In genomic region chr2:21369556-21369955, GRCm38 (mm10) we compare ENCODE assay signal across 12 mouse cellular contexts. TPM values are rescaled to one million over a fixed set of nuclear protein-coding genes. Genes with fewer than 3 reads are reported as not detected.
DNase-seq lines count a peak whose midpoint lies in the region; ATAC-seq and TF ChIP-seq lines count a peak whose summit lies in the region.
"Had no signal": no experiment of that assay in that cellular context is flagged by ENCODE, and none has a peak within 500 bp of the region (broad histone marks: within the 10 kb centered on the region; RNA-seq: fewer than 3 reads in every experiment).

No protein-coding gene starts in this region.

- H3K9me3 ChIP-seq in hindbrain, embryonic 15.5 days, result no peaks in the 10 kb centered on the region
- no peaks in the 10 kb centered on the region for H3K9me3 ChIP-seq in hindbrain, embryonic 11.5 days (ENCODE audit: control insufficient read depth, low read length)
- H3K9me3 ChIP-seq in midbrain, embryonic 15.5 days, result no peaks in the 10 kb centered on the region
- H3K9me3 ChIP-seq in kidney, embryonic 16.5 days (ENCODE audit: low read length), result no peaks in the 10 kb centered on the region
- H3K9me3 ChIP-seq: limb, embryonic 10.5 days had no signal

- no peak for DNase-seq in hindbrain, embryonic 11.5 days (ENCODE audit: low spot score)
- DNase-seq in brain, embryonic 14.5 days (ENCODE audit: low read depth), result peak; percentile 14
- DNase-seq in cerebellum, postnatal 36 days, result peak; percentile 65 to 71
- no peak for DNase-seq in kidney, adult 2 months
- no peak for DNase-seq in ovary, postnatal 36 days (ENCODE audit: low spot score)
- DNase-seq: lung, adult 2 months; thymus, adult 2 months had no signal

- peak overlapping the region; percentile 56 for H3K4me3 ChIP-seq in hindbrain, embryonic 15.5 days
- H3K4me3 ChIP-seq in hindbrain, embryonic 11.5 days (ENCODE audit: low read depth, low read length), result no peak overlapping the region
- peak overlapping the region; percentile 60 for H3K4me3 ChIP-seq in midbrain, embryonic 15.5 days
- H3K4me3 ChIP-seq in kidney, adult 2 months (ENCODE audit: insufficient read depth, low read depth, low read length), result no peak overlapping the region
- H3K4me3 ChIP-seq in kidney, embryonic 16.5 days (ENCODE audit: low read length), result no peak overlapping the region
- H3K4me3 ChIP-seq: limb, embryonic 10.5 days had no signal

- ATAC-seq in hindbrain, embryonic 15.5 days (ENCODE audit: low FRiP score, low read depth), result no peak
- ATAC-seq in hindbrain, embryonic 11.5 days (ENCODE audit: low FRiP score), result no peak
- no peak for ATAC-seq in midbrain, embryonic 15.5 days (replicated peaks)
- no peak for ATAC-seq in kidney, embryonic 16.5 days (ENCODE audit: low FRiP score, low TSS enrichment)

- no peaks in the 10 kb centered on the region for H3K36me3 ChIP-seq in hindbrain, embryonic 15.5 days
- no peaks in the 10 kb centered on the region for H3K36me3 ChIP-seq in hindbrain, embryonic 11.5 days (ENCODE audit: control insufficient read depth, insufficient read depth, low read length)
- no peaks in the 10 kb centered on the region for H3K36me3 ChIP-seq in midbrain, embryonic 15.5 days (replicated peaks)
- H3K36me3 ChIP-seq in kidney, adult 2 months (ENCODE audit: control insufficient read depth, insufficient read depth, low read length), result no peaks in the 10 kb centered on the region
- no peaks in the 10 kb centered on the region for H3K36me3 ChIP-seq in kidney, embryonic 16.5 days (ENCODE audit: insufficient read depth, low read length)
- H3K36me3 ChIP-seq: limb, embryonic 10.5 days had no signal

- H3K27ac ChIP-seq in hindbrain, embryonic 15.5 days (replicated peaks), result no peak overlapping the region
- no peak overlapping the region for H3K27ac ChIP-seq in hindbrain, embryonic 11.5 days (ENCODE audit: low read depth, low read length)
- no peak overlapping the region for H3K27ac ChIP-seq in midbrain, embryonic 15.5 days
- no peak overlapping the region for H3K27ac ChIP-seq in kidney, adult 2 months (ENCODE audit: insufficient read depth, low read depth, low read length)
- H3K27ac ChIP-seq in kidney, embryonic 16.5 days (ENCODE audit: low read length), result no peak overlapping the region
- H3K27ac ChIP-seq: limb, embryonic 10.5 days had no signal

- 62% methylated on average over 2 of the region's 2 CpGs for WGBS in hindbrain, embryonic 15.5 days
- WGBS in hindbrain, embryonic 11.5 days, result 67% methylated on average over 2 of the region's 2 CpGs
- 57% methylated on average over 2 of the region's 2 CpGs for WGBS in midbrain, embryonic 15.5 days
- WGBS in kidney, adult 2 months, result 29% methylated on average over 2 of the region's 2 CpGs
- 33% methylated on average over 2 of the region's 2 CpGs for WGBS in kidney, embryonic 16.5 days

- no peak overlapping the region for H3K9ac ChIP-seq in hindbrain, embryonic 15.5 days
- no peak overlapping the region for H3K9ac ChIP-seq in hindbrain, embryonic 11.5 days (ENCODE audit: low read depth, low read length)
- H3K9ac ChIP-seq in midbrain, embryonic 15.5 days, result no peak overlapping the region
- no peak overlapping the region for H3K9ac ChIP-seq in kidney, embryonic 16.5 days (replicated peaks; ENCODE audit: low read length)

- TF ChIP-seq CTCF in brain, embryonic 14.5 days (IDR thresholded peaks at IDR 0.05; ENCODE audit: borderline replicate concordance, extremely low read depth, insufficient read depth, insufficient read length), result no peak
- TF ChIP-seq CTCF in kidney, adult 2 months (conservative IDR thresholded peaks at IDR 0.05; ENCODE audit: insufficient read depth, insufficient read length, low read depth, low read length), result no peak

- H3K4me1 ChIP-seq in hindbrain, embryonic 15.5 days (replicated peaks), result peaks cover 34% of the 10 kb centered on the region
- peaks cover 2% of the 10 kb centered on the region; the same call in 1 of the 2 replicates for H3K4me1 ChIP-seq in hindbrain, embryonic 11.5 days (replicated peaks; ENCODE audit: control insufficient read depth, insufficient read depth, low read length)
- H3K4me1 ChIP-seq in midbrain, embryonic 15.5 days, result peaks cover 31% of the 10 kb centered on the region
- no peaks in the 10 kb centered on the region for H3K4me1 ChIP-seq in kidney, adult 2 months (ENCODE audit: control insufficient read depth, insufficient read depth, low read length)
- H3K4me1 ChIP-seq in kidney, embryonic 16.5 days (ENCODE audit: insufficient read depth, low read length), result no peaks in the 10 kb centered on the region

- H3K27me3 ChIP-seq in hindbrain, embryonic 15.5 days, result no peaks in the 10 kb centered on the region
- H3K27me3 ChIP-seq in hindbrain, embryonic 11.5 days (ENCODE audit: control insufficient read depth, insufficient read depth, low read length), result peaks cover 18% of the 10 kb centered on the region; the same call in 1 of the 2 replicates
- peaks cover 3% of the 10 kb centered on the region; the same call in 1 of the 2 replicates for H3K27me3 ChIP-seq in midbrain, embryonic 15.5 days (replicated peaks)
- H3K27me3 ChIP-seq in kidney, adult 2 months (replicated peaks; ENCODE audit: control insufficient read depth, insufficient read depth, low read length), result no peaks in the 10 kb centered on the region
- H3K27me3 ChIP-seq in kidney, embryonic 16.5 days (ENCODE audit: insufficient read depth, low read length), result peaks cover 18% of the 10 kb centered on the region

- peak overlapping the region; percentile 79 for H3K4me2 ChIP-seq in hindbrain, embryonic 15.5 days
- H3K4me2 ChIP-seq in hindbrain, embryonic 11.5 days (replicated peaks; ENCODE audit: low read depth, low read length), result no peak overlapping the region
- H3K4me2 ChIP-seq in midbrain, embryonic 15.5 days, result peak overlapping the region; percentile 82
- H3K4me2 ChIP-seq in kidney, embryonic 16.5 days (replicated peaks; ENCODE audit: low read depth, low read length), result no peak overlapping the region

- no peak for TF ChIP-seq POLR2A in brain, embryonic 14.5 days (IDR thresholded peaks at IDR 0.05; ENCODE audit: borderline replicate concordance, extremely low read depth, insufficient read depth, insufficient read length, poor library complexity, severe bottlenecking)
- no peak for TF ChIP-seq POLR2A in kidney, adult 2 months (IDR thresholded peaks at IDR 0.05; ENCODE audit: low read depth, low read length)

RNA-seq across cellular contexts. Expression of gene Gpr158, which starts 2.2 kb away (rescaled TPM):
- polyA plus RNA-seq in hindbrain, embryonic 15.5 days (2015; fragmentation: Nextera tagmentation; extraction: Ambion mirVana), result 3.8 and 4.1 TPM in 2 replicates
- 0.49 and 0.56 TPM in 2 replicates for polyA plus RNA-seq in hindbrain, embryonic 11.5 days (2014; fragmentation: Nextera tagmentation; extraction: Ambion mirVana)
- polyA plus RNA-seq in brain, embryonic 14.5 days (2012; rRNA removed), result 2.6 and 4.5 TPM in 2 replicates
- polyA plus RNA-seq in midbrain, embryonic 15.5 days (2015; fragmentation: Nextera tagmentation; extraction: Ambion mirVana), result 4.8 and 5.3 TPM in 2 replicates
- polyA plus RNA-seq in kidney, adult 2 months (2012; rRNA removed), result 0.09 TPM in 1 of 2 replicates, not detected in the other
- 0.03 TPM in 1 of 2 replicates, not detected in the other for polyA plus RNA-seq in kidney, embryonic 16.5 days (2015; fragmentation: Nextera tagmentation; extraction: Ambion mirVana)
- polyA plus RNA-seq: limb, embryonic 10.5 days; lung, adult 2 months; small intestine, adult 2 months had no signal

Comparison
In these comparisons a context has a peak if more than half of its experiments do, and no peak if none do; other contexts are left out.
1. H3K4me2 ChIP-seq: peak in hindbrain, embryonic 15.5 days (single experiment) and midbrain, embryonic 15.5 days (single experiment); none in hindbrain, embryonic 11.5 days (single experiment) and kidney, embryonic 16.5 days (single experiment).
2. H3K4me3 ChIP-seq: peak in hindbrain, embryonic 15.5 days (single experiment) and midbrain, embryonic 15.5 days (single experiment); none in hindbrain, embryonic 11.5 days (single experiment), kidney, adult 2 months (single experiment) and kidney, embryonic 16.5 days (single experiment).
3. DNase-seq: peak in brain, embryonic 14.5 days (single experiment) and cerebellum, postnatal 36 days (2 of 2); none in hindbrain, embryonic 11.5 days (single experiment), kidney, adult 2 months (single experiment) and ovary, postnatal 36 days (single experiment).